Mouse (Mus musculus) layer of hippocampus, adult 9-11 months (tissue): ENCODE results near the gene 1700003F12Rik.
A peak's percentile ranks its signal among the peaks of the same experiment; 100 is the strongest.

Source experiments
- DNase-seq: peaks from one replicate; pipeline ENCODE4 v3.0.0; 2022

Gene 1700003F12Rik

DNA sequence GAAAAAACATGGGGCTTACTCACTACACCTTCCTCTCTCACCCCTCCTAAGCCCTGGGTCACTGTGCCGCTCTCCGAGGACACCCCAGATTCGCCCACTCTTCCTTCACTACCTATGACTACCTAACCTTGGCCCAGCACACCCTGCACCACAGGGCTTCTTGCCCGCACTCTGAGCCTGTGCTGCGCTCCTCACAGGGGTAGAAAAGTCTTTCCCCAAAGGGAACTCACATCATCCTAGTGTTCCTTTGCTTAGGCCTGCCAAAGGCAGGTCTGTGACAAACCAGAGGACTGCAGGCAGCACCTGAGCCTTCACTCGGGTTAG is 30.8 kb downstream of the 1700003F12Rik start:
- DNase-seq = no peak

DNA sequence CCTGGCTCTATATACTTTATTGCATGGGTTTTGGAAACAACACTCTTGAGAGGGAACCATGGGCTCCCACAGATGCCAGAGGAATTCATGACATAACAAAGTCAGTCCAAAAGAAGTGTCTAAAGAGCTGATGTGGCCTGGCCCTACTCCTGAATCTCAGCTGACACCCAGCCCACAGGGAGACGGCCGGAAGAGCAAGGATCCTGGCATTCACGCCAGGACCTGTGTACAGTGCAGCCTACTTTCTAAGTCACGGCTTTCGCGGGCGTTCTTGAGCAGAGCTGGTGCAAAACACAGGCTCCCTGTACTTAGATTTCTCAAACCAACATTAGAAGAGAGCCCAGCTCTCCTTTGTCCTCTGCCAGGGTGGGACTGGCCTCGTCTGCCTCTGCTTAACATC is 33.7 kb downstream of the 1700003F12Rik start:
- DNase-seq = no peak

DNA sequence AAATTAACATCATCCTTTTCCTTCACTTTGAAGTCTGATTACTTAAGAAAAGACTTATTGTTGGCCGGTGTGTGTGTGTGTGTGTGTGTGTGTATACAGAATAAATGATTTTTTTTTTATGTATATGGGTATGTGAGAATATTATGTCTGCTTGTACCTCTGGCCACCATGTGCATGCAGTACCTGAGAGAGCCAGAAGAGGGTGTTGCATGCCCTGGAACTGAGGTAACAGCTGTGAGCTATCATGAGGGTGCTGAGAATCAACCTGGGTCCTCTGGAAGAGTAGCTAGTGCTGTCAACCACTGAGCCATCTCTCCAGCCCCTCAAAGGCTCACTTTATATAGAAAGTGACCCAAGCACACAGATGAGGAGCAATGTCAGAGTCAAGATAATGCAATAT is 34.5 kb downstream of the 1700003F12Rik start:
- no peak for DNase-seq

DNA sequence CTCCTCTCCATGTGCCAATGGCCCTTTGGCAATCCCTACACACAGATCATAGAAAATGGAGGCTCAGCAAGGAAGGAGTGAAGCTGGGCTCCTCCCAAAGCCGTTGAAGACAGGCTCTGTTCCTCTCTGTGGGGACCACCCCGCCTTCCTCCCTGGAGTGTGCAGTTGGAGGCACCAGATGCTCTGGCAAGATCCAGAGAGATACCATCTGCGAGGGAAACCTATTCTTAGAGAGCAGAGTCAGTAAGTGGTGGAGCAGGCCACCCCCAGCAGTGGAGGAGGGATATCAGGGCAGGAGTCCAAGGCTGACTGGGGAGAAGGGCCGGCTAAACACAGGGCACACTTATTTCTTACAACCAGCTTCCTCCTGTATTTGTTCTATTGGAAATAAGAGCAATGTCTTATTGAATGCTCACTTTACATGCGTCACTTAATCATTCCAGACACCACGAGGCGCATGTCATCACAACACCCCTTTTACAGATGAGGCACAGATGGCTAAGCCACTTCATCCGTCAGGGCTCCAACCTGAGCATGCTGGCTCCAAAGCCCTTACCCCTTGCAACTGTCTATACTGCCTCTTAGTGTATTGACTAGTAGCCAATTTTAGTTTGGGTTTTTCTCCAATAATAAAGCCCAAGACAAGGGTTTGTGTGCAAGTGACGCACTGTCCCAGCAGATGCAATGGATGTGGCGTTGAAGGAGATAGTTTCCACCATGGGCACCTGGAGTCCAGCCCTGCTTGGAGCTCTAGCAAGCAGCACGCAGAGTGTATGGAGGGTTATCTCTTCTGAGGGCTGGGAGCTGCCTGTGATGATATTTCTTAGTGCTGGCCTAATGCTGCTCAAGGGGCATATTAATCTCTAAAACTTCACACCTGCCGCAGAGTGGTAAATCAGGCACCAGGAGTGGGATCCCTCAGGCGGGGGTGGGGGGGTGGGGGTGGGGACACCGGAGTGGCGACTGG is 37.3 kb downstream of the 1700003F12Rik start:
- peak; percentile 95 for DNase-seq

DNA sequence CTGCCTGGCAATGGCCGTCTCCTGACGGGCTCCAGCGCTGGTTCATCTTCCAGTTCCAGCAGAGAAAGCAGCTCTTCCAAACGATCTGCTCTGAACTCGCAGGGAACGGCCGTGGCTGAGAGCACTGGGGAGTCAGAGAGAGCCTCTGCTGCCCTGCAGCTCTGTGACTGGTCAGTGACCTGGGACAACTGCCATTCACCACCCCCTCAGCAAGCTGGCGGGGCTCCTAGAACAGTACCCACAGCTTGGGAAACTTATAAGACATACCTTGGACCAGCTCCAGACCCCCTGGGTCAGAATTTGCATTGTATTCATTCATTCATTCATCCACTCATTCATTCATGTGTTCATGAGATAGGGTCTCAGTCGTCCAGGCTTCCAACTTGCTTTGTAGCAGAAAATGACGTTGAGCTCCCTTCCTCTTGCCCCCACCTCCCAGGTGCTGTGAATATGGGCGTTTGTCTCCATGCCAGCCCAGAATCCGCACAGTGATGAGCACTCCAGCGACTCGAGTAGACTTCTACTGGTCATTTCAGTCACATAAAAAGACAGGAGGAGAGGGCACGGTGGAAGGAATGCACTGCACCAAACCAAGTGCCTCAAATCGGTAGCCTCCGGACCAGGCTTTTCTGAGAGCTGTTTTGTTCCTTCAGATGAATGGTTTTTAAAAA is 38.2 kb downstream of the 1700003F12Rik start:
- no peak for DNase-seq

DNA sequence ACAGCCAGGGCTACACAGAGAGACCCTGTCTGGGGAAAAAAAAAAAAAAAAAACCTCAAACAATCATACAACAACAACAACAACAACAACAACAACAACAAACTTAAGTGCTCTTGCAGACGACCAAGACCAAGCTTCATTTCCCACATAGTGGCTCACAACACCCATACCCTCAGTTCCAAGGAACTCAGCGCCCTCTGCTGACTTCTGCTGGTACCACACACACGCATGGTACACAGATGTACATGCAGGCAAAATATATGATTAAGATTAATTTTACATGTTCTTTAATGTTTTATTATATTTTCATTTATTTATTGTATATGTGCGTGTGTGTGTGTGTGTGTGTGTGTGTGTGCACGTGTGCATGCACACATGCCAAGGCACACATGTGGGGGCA is 39.5 kb downstream of the 1700003F12Rik start:
- no peak for DNase-seq

DNA sequence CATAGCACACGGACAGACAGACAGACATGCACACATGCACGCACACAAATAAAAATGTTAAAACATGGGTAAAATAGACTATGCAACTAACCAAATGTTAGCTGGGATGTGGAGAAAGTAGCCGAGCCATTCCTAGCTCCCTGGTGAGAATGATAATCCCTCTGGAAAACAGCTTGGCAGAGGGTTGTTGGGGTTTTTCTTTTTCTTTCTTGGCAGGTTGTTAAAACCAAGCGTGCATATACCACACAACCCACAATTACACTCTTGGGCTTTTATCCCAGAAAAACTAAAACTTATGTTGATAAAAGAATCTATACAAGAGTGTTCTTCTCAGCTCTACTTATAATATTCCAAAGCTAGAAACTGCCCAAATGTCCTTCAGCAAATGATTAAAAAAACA is 42.2 kb downstream of the 1700003F12Rik start:
- DNase-seq = no peak

DNA sequence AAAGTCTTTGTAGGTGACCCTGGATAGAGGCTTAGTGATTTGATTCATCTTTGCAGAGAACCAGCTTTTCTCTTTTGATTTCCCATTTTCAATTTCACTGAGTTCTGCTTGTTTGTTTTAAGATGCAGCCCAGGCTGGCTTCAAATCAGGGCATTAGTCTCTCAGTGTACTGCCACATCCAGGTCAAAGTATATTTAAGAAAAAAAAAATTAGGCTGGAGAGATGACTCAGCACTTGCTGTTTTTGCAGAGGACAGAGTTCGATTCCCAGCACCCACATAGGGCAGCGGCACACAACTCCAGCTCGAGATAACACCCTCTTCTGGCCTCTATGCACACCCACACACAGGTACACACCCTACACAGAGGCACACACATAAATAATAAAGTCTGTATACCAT is 44.4 kb downstream of the 1700003F12Rik start:
- DNase-seq = no peak

DNA sequence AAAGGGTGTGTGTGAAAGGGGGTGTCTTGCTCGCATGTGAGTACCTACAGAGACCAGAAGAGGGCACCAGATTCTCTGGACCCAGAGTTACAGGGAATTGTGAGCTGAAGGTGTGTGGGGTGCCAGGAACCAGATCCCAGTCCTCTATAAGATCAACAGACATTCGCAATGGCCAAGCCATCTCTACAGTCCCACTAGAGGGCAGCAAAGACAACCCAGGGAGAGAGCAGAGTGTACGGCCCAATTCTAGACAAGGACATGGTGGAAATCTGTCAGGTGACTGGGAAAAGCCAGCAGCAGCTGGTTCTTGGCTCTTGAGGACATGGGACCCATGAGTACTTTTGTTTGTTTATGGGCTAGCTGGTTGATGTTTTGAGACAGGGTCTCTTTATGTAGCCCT is 46.1 kb downstream of the 1700003F12Rik start:
- no peak for DNase-seq

DNA sequence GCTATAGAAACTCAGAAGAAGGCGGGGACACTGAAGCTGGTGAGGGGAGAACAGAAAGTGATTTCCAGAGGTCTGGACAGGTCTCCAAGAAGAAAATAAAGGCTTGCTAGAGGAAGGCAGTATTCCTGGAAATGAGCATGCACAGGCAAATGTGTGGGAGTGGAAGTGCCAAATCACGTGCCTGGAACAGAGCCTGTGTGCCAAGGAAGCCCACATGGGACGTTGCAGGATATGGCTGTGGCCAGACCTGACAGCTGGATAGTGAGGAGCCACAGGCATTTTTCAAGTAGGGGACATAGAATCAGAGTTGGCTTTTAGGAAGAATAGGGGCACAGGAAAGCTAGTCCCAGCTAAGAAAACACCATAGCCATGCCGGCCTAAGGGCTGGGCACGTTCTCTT is 48.9 kb downstream of the 1700003F12Rik start:
- DNase-seq = peak; percentile 46

DNA sequence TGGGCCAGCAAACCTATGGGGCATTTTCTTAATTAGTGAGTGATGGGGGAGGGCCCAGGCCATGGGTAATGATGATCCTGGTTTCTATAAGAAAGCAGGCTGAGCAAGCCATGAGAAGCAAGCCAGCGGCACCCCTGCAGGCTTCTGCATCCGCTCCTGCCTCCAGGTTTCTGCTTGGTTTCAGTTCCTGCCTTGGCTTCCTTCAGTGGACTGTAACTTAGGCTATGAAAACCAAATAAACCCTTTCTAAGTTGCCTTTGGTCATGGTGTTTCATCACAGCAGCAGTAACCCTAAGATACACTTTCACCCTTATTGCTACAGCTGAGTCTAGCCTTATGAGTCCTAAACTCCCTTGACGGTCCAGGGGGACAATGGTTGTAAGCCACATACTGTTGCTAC is 50.5 kb downstream of the 1700003F12Rik start:
- DNase-seq = no peak
